Mouse (Mus musculus) brain, embryonic 14.5 days (tissue): ENCODE results near the gene Aif1.

ENCODE experiments used
- CTCF ChIP-seq: fragments of 200-500 bp; IDR thresholded peaks from 2 replicates; pipeline ENCODE4 v1.5.1; 2012; ENCODE audit warnings: inconsistent platforms, mild to moderate bottlenecking, moderate library complexity, borderline replicate concordance; ENCODE audit not compliant: insufficient read depth, insufficient read length; ENCODE audit errors: extremely low read depth
- POLR2A ChIP-seq: fragments of 200-500 bp; IDR thresholded peaks from 2 replicates; pipeline ENCODE4 v1.6.1; 2012; ENCODE audit warnings: mild to moderate bottlenecking, inconsistent platforms, borderline replicate concordance; ENCODE audit not compliant: poor library complexity, insufficient read depth, insufficient read length, severe bottlenecking; ENCODE audit errors: extremely low read depth

DNA sequence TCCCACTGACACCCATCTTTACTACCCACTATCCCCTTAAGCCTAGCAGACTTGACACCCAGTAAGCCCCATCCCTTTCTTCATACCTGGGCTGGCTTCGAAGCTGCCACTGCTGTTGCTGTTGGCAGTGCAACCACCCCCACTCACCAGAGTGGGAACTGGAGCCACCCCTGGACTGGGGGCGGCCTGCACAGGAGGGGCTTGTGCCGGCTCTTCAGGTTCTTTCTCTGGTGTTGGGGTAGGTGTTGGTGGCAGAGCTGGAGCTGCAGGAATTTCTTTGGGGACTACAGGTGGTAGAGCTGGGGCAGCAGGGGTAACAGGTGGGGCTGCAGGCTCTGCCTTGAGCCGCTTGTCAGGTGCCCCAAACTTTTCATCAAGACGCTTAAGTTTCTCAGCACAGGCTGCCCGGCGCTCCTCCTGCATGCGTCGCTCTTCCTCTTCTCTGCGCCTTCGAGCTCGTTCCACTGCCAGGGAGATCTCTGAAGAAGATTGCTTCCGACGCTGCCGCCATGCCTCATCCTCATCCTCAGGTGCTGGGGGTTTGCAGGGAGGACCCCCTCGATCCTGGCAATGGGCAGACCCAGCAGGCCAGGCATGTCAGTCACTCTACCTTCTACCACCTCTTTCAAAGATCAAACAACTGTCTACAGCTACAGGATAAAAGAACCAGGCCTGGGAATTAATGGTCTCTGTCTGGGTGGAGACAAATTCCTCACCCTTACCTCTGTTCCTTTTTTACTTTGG is 16.8 kb downstream of the Aif1 start:
- TF ChIP-seq POLR2A (no peak), CTCF (no peak)
